Mouse (Mus musculus) v-Abl transformed pro-B cells (cell line): ENCODE data around the gene 2900011O08Rik.

Experiments used
- in situ Hi-C, 2 experiments: fragments of 400-800 bp; cut with MboI; formaldehyde crosslinking; loops; one replicate each; pipeline ENCODE4 v1.15.1; 2025; ENCODE audit not compliant: unreplicated experiment in 2 of 2

2900011O08Rik gene

DNA sequence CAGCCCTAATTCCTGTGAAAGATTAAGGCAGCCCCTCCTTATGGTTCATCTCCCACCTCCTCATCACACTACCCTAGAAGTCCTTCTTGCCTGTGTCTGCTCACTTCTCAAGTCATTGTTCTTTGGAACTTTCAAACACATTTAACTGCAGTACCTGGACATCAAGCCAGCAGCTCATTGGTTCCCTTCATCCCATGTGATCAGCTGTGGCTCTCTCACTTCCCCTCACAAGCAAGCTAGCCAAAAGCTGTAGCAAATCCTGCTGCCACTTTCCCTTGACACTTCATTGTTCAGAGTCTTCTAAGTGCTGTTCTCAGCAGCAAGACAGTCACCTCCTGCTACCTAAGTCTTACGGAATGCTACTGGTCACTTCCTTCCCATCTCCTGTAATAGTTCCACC is 138.8 kb downstream of the 2900011O08Rik start:
- in situ Hi-C loops: no loop called here

GRCm38 (mm10) chr16:14128977-14129376 is 142.6 kb downstream of the 2900011O08Rik start:
- in situ Hi-C loops: no loop called here

- in situ Hi-C loops: no loop called here
Observed at GRCm38 (mm10) chr16:14130796-14131195, 144.4 kb downstream of the 2900011O08Rik start.

GRCm38 (mm10) chr16:14131376-14131775 is 145.0 kb downstream of the 2900011O08Rik start:
- in situ Hi-C loops: no loop called here

GRCm38 (mm10) chr16:14131838-14132237 is 145.4 kb downstream of the 2900011O08Rik start:
- in situ Hi-C loops: no loop called here

DNA sequence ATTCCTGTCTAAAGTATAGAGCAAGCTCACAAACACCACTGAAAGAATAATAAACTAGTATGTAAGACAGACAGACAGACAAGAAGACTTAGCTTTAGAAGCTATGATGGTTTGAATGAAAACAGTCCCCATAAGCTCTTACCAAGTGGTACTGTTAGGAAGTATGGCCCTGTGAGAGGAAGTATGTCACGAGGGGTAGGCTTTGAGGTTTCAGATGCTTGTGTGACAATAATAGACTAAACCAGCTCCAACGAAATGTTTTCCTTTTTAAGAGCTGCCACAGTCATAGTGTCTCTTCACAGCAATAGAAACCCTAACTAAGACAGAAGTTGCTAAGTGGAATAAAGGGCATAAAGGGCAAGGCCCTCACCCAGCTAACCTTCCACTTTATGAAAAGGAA is 148.6 kb downstream of the 2900011O08Rik start:
- in situ Hi-C loops: no loop called here

DNA sequence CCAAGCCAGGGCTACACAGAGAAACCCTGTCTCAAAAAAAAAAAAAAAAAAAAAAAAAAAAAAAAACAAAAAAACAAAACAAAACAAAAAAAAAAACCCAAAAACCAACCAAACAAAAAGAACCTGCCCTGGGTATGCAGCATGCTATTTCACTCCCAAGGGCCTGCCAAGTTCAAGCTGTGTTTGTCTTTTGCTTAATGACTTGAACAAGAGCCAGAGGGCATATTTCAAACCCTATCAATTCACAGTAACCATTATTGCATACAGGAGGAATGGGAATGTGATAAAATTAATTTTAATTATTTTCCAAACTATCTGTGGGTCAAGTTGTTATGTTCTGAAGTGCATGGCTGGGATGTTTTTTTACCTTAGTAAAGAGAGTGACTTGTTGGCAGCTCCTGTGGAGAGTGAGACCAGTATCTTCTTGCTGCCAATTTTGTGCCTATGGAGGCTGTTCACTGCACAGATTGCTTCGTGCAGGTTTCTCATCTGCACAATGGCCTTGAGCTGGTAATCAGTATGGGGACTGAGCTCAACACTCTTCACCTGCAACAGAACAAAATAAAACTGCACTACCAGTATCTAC is 151.7 kb downstream of the 2900011O08Rik start:
- in situ Hi-C loops: no loop called here

DNA sequence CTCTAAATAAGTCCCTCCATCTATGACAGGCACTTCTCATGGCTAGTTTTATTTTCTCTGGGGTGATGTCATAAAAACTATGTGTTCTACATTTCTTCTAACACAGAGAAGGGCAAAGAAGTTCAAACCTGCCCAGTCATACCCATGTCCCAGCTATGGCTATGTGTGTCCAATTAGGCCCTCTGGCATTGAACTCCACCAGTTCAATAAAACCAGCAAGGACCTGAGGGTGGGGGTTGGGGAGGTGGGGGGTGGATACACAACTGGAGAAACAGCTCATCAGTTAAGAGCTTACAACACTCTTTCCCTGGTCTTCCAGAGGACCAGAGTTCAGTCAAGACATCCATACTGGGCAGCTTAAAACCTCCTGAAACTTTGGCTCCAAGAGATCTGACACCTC is 152.7 kb downstream of the 2900011O08Rik start:
- in situ Hi-C loops: no loop called here

DNA sequence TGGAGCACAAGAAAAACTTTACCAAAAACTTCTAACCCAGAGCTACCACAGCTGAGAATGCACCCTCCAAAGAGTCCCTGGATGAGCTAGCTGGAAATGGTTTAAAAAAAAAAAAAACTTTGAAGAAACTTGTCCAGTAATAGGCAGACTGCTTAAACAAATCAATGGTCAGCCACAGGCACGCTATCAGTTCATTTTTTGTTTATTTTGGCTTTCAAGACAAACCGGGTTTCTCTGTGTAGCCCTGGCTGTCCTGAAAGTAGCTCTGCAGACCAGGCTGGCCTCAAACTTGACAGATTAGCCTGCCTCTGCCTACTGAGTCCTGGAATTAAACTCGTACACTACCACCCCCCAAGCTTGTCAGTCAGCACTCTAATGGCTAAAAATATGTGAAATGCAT is 156.9 kb downstream of the 2900011O08Rik start:
- in situ Hi-C loops: no loop called here

DNA sequence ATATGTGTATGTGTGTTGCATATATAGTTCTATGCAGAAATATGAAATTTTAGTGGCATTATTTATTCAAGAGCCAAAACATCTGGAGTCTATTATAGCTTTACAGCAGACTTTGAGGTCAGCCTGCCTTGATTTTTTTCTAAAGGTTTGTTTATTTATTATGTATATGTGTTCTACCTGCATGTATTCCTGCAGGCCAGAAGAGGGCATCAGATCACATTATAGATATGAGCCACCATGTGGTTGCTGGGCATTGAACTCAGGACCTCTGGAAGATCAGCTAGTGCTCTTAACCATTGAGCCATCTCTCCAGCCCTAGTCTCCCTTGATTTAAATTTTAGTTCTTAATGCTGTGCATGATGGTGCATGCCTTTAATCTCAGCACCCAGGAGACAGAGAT is 161.3 kb downstream of the 2900011O08Rik start:
- in situ Hi-C loops: no loop called here
